Mouse (Mus musculus): ENCODE data around the gene Mip. TPM values are rescaled to one million over a fixed set of nuclear protein-coding genes. Genes with fewer than 3 reads are reported as not detected.

Mip gene
- total RNA-seq, 2 experiments from 2014 or later = not detected

DNA sequence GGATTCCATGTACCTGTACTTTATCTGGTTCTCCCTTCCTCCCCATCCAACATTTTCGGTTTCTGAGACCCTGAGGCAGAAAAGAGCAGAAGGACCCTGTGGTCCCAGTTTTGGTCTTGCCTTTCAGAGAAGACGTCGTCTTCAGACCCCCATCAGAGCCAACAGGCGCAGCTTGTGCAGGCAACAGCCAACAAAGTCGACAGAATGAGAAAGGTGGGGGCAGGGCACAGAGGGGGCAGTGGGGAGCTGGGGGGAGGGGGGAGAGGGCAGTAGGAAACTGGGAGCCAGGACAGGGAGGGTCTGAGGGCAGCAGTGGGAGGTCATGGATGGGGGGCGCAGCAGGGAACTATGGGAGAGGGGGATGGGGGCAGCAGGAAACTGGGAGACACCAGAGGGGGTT lies 52.5 kb downstream of the Mip start:
- DNase-seq (ENCODE audit: extremely low spot score in 1 of 2, low spot score in 2 of 2) = no peak
- H3K4me3 ChIP-seq = no peak overlapping the region
- TF ChIP-seq CTCF (IDR thresholded peaks at IDR 0.05) = no peak
- H3K27ac ChIP-seq = no peak overlapping the region
- intact Hi-C loops (cut with DNase I) = no loop called here

DNA sequence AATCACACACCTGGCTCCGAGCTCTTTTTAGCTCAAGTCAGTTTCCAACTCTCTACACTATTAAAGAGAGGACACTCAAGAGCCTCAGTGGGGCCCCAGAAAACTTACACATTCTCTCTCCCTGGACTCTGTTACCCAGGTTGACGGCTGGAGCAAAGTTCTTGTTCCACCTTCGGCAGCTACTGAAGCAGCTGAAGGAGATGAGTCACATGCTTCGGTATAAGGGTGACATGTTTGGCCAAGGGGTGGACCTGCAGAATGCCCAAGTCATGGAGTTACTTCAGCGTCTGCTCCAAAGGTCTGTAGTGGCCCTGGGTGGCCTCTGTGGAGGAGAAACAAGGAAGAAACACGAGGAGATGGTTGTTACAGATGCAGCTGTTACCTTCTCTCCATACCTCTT lies 55.3 kb downstream of the Mip start:
- intact Hi-C loops (cut with DNase I) = no loop called here
- H3K4me3 ChIP-seq = no peak overlapping the region
- DNase-seq (ENCODE audit: extremely low spot score in 1 of 2, low spot score in 2 of 2) = no peak
- no peak overlapping the region for H3K27ac ChIP-seq
- no peak for TF ChIP-seq CTCF (IDR thresholded peaks at IDR 0.05)

Other genes with a start within 250 kb of the Mip start
- gene Hsd17b6, start 218.2 kb upstream of the Mip start, total RNA-seq (2021) = not detected
- 1 to 10 TPM; 7.9 to 8.1 TPM for gene Prim1, start 210.7 kb upstream of the Mip start, total RNA-seq (2021)
- gene Naca, start 190.3 kb upstream of the Mip start, total RNA-seq (2021) = 100 to 1,000 TPM; 310 to 314 TPM
- 100 to 1,000 TPM; 121 to 123 TPM for gene Ptges3, start 166.9 kb upstream of the Mip start, total RNA-seq (2021)
- gene Atp5b, start 142.6 kb upstream of the Mip start, total RNA-seq (2021) = 1,000 to 10,000 TPM; 1,628 to 1,633 TPM
- gene Baz2a, start 134.3 kb upstream of the Mip start, total RNA-seq (2021) = 10 to 100 TPM; 42.2 to 45.1 TPM
- 10 to 100 TPM; 15.6 to 16.4 TPM for gene Rbms2, start 45.5 kb upstream of the Mip start, total RNA-seq (2021)
- 10 to 100 TPM; 36.2 to 37.1 TPM for gene Gls2, start 31.4 kb upstream of the Mip start, total RNA-seq (2021)
- gene Spryd4, start 14.0 kb upstream of the Mip start, total RNA-seq (2021) = 10 to 100 TPM in 1 of 2 experiments, 1 to 10 TPM in 1; 9.5 to 10.4 TPM
- 1 to 10 TPM; 8.2 to 9.1 TPM for gene Timeless, start 6.2 kb downstream of the Mip start, total RNA-seq (2021)
- gene Apon, start 28.3 kb downstream of the Mip start, total RNA-seq (2021) = not detected
- not detected for gene Apof, start 42.8 kb downstream of the Mip start, total RNA-seq (2021)
- 10 to 100 TPM; 29.2 to 31.5 TPM for gene Stat2, start 44.7 kb downstream of the Mip start, total RNA-seq (2021)
- not detected for gene Il23a, start 72.9 kb downstream of the Mip start, total RNA-seq (2021)
- 10 to 100 TPM; 15.8 TPM for gene Pan2, start 77.5 kb downstream of the Mip start, total RNA-seq (2021)
- 10 to 100 TPM; 66.8 to 67.5 TPM for gene Cnpy2, start 96.6 kb downstream of the Mip start, total RNA-seq (2021)
- gene Cs, start 111.9 kb downstream of the Mip start, total RNA-seq (2021) = 100 to 1,000 TPM; 216 to 218 TPM
- 10 to 100 TPM; 53.0 to 54.6 TPM for gene Coq10a, start 143.2 kb downstream of the Mip start, total RNA-seq (2021)
- gene Ankrd52, start 151.3 kb downstream of the Mip start, total RNA-seq (2021) = 10 to 100 TPM; 60.8 to 63.9 TPM
- not detected for gene Slc39a5, start 175.4 kb downstream of the Mip start, total RNA-seq (2021)
- gene Nabp2, start 185.7 kb downstream of the Mip start, total RNA-seq (2021) = 10 to 100 TPM; 87.0 to 91.1 TPM
- 10 to 100 TPM; 74.0 to 76.6 TPM for gene Rnf41, start 185.8 kb downstream of the Mip start, total RNA-seq (2021)
- 100 to 1,000 TPM; 253 to 254 TPM for gene Smarcc2, start 233.4 kb downstream of the Mip start, total RNA-seq (2021)

Measured in left cerebral cortex, adult 2 months (tissue).